10 mouse cellular contexts compared by ENCODE assay signal in the genomic region with DNA sequence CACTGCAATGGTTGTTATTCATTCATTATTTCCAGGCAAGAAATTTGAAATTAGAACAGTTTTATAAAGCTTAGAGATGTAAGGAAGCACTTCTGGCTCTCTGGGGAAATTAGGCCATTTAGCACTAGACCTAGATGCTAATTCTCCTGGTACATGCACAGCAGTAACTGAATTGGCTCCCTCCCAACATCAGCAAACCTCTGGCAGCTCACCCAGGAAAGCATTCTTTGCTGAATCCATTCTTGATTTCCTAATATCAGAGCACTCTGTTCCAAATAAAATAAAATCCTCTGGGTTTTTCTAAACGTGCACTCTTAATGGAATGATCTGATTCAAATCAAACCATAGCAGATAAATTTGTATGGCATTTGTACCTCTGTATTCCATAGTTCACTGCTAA.
DNase-seq lines count a peak whose midpoint lies in the region; ATAC-seq and TF ChIP-seq lines count a peak whose summit lies in the region.
"Had no signal": no experiment of that assay in that cellular context is flagged by ENCODE, and none has a peak within 500 bp of the region (broad histone marks: within the 10 kb centered on the region; RNA-seq: fewer than 3 reads in every experiment).

No protein-coding gene starts in this region.

- H3K36me3 ChIP-seq in lung, embryonic 14.5 days (ENCODE audit: insufficient read depth): no peaks in the 10 kb centered on the region
- H3K36me3 ChIP-seq: liver, embryonic 12.5 days had no signal

- no peaks in the 10 kb centered on the region for H3K27me3 ChIP-seq in lung, embryonic 14.5 days (ENCODE audit: insufficient read depth, low read length)
- H3K27me3 ChIP-seq: liver, embryonic 12.5 days had no signal

- no peak overlapping the region for H3K4me2 ChIP-seq in lung, embryonic 14.5 days
- H3K4me2 ChIP-seq: liver, embryonic 12.5 days had no signal

- 47% methylated on average over 1 of the region's 1 CpGs for WGBS in lung, embryonic 14.5 days
- 26% methylated on average over 1 of the region's 1 CpGs for WGBS in lung, adult 2 months

- no peak overlapping the region for H3K9ac ChIP-seq in lung, embryonic 14.5 days
- H3K9ac ChIP-seq: liver, embryonic 12.5 days had no signal

- no peaks in the 10 kb centered on the region for H3K4me1 ChIP-seq in lung, embryonic 14.5 days (ENCODE audit: insufficient read depth)
- H3K4me1 ChIP-seq in lung, adult 2 months (ENCODE audit: control insufficient read depth, insufficient read depth, low read length): no peaks in the 10 kb centered on the region
- H3K4me1 ChIP-seq: liver, embryonic 12.5 days had no signal

- no peak for TF ChIP-seq CTCF in lung, embryonic 14.5 days (IDR thresholded peaks at IDR 0.05; ENCODE audit: low read depth)
- no peak for TF ChIP-seq CTCF in lung, adult 2 months (IDR thresholded peaks at IDR 0.05; ENCODE audit: insufficient read depth, low read length)

- H3K9me3 ChIP-seq in lung, embryonic 14.5 days (ENCODE audit: low read depth, low read length): no peaks in the 10 kb centered on the region
- H3K9me3 ChIP-seq: liver, embryonic 12.5 days had no signal

- no peak for ATAC-seq in lung, embryonic 14.5 days (ENCODE audit: insufficient read depth)
- ATAC-seq: intestine, postnatal 0 days; liver, embryonic 12.5 days had no signal

- TF ChIP-seq POLR2A in lung, adult 2 months (IDR thresholded peaks at IDR 0.05; ENCODE audit: borderline replicate concordance, extremely low read depth, low read depth, low read length): no peak

- no peak overlapping the region for H3K4me3 ChIP-seq in lung, embryonic 14.5 days (ENCODE audit: low read depth, low read length)
- no peak overlapping the region for H3K4me3 ChIP-seq in lung, adult 2 months (replicated peaks; ENCODE audit: extremely low read depth, low read depth, low read length)
- H3K4me3 ChIP-seq: liver, embryonic 12.5 days had no signal

- H3K27ac ChIP-seq in lung, embryonic 14.5 days (ENCODE audit: low read depth): no peak overlapping the region
- H3K27ac ChIP-seq: liver, embryonic 12.5 days had no signal

- peak; percentile 23 for DNase-seq in gastrocnemius, adult 18-20 months (ENCODE audit: low spot score)
- no peak for DNase-seq in gastrocnemius, postnatal 4 days (ENCODE audit: low spot score in 2 of 2)
- DNase-seq in lung, embryonic 14.5 days: peak; percentile 17
- no peak for DNase-seq in lung, adult 2 months
- DNase-seq in adrenal gland, postnatal 25 days: peak; percentile 43
- peak; percentile 16 for DNase-seq in kidney, postnatal 14 days
- no peak for DNase-seq in thymus, adult 18-20 months
- no peak for DNase-seq in thymus, postnatal 14 days

Comparison
In these comparisons a context has a peak if more than half of its experiments do, and no peak if none do; other contexts are left out.
1. DNase-seq: peak in gastrocnemius, adult 18-20 months (single experiment), lung, embryonic 14.5 days (single experiment), adrenal gland, postnatal 25 days (single experiment) and kidney, postnatal 14 days (single experiment); none in gastrocnemius, postnatal 4 days (0 of 2), lung, adult 2 months (single experiment), thymus, adult 18-20 months (0 of 2) and thymus, postnatal 14 days (single experiment).